Mouse (Mus musculus): ENCODE results near the gene Jun. TPM values are rescaled to one million over a fixed set of nuclear protein-coding genes. Genes with fewer than 3 reads are reported as not detected.

Gene Jun
- total RNA-seq, 4 experiments from 2014 or later: 127 to 531 (median 331) TPM

DNA sequence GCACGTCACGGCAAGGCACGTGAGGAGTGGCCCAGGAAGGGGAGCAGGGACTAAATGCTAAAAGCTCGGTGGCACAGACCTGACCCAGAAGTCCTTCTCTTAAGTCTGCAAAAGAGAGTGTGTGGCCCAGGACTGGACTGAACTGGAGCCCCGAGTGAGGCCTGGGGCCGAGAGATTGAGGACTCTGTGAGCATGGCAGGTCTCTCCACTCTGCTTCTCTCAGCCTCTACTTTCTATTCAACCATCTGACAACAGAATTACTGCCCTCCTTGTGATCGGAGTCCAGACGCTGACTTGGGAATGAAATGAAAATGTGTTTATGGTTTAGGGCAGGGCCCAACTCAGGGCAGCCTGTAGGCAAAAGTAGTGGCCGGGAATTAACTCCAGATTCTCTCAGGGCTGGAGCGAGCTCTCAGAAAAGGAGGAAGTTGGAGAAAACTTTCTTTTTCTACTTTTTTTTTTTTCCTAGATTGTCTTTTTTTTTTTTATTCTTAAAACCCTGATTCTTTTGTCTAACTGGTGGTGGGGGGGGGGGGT, 21.3 kb upstream of the Jun start:
- DNase-seq: no peak

DNA sequence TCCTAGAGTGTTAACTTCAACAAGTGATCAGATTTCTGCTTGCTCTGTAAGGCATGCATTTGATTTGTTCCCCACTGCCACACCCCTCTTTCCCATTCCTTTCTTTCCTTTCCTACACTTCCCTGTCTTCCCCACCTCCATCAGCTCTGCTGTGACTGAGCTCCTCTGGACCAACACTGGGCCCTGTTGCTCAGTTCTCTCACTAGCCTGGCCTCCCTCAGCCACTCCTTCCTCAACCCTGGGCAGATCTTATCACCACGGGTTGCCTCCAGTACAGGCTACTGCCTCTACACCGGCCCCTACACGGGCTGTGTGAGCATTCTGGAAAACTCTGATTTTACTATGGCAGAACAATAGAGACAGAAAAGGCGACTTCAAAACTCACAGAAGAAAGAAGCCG, 18.4 kb upstream of the Jun start:
- no peak for DNase-seq

DNA sequence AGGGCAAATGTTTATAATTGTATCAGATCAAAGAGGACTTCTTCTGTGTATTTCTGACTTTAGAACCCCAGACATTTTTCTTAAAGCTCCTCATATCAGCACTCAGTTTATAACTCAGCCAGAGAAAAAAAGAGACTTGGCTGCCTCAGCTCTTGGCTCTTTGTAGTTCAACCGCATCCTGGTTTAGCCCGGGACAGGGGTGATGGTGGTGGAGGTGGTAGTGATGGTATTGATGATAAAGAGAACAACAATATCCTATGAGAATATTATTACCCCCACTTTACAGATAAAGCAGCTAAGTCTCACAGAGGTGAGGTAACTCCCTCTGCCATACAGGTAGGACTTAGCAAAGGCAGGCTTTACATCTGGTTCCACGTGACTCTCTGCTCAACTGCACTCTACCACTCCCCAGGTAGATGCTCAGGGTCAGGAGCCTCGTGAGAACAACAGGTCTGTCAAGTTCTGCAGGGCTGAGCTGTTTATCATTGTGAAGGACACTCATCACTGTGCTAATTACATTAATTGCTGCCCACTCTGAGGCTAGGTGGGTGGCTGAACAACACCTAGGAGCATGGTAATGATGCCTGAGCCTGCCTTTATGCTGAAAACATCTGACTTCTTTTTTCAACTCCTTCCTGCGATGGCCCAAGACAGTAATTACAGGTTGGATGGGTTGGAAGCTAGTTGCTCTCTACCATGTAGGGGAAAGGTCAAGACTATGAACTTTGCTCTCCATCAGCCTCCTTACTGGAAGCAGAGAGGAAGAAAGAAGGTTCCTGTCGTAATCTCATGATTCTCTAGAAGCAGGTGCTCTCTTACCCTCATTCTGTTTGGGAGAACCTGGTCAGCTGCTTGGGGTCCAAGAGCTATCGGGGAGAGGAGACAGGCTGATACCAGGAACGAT, 16.3 kb upstream of the Jun start:
- DNase-seq: no peak

DNA sequence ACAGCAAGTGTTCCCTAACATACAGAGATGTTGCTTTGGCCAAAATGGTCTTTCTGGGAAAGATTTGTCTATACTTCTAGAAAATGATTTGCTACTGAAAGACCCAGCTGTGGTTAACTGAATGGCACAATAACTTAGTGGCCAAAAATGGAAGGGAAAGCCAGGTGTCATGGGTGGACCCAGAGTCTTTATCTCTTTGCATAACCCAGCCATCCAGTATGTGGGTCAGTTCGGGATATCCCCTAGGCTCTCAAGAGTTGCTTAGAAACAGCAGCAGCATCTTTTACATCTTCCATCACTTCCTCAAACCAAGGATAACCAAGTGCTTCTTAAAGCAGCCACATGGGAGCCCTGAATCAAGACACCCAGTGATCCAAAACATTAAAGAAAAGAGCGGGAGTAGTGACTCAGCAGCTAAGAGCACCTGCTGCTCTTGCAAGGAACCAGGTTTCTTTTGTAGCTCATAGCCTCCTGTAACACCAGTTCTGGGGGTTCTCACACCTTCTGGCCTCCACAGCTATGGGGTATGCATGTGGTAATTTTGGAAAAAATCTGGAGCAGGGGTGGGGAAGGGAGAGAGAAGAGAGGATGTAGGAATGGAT, 11.7 kb upstream of the Jun start:
- DNase-seq: no peak

DNA sequence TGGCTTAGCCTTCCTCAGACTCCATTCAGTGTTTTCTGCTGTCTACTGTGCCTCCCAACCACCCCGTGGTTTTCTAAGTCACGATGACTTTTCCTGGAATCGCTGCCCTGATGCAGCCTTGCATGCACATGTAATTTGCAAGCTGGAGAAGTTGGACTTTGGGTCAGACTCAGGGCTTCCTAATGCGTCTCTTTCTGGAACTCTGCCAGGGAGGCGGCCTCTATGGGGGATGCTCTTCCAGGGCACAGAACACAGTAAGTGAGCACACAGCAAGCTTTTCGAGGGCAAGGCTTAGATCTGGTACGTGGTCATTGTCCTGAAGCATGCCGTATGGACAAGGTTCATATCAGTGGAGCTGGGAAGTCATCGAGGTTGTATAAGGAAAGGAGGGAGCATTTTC, 10.9 kb upstream of the Jun start:
- DNase-seq: no peak

DNA sequence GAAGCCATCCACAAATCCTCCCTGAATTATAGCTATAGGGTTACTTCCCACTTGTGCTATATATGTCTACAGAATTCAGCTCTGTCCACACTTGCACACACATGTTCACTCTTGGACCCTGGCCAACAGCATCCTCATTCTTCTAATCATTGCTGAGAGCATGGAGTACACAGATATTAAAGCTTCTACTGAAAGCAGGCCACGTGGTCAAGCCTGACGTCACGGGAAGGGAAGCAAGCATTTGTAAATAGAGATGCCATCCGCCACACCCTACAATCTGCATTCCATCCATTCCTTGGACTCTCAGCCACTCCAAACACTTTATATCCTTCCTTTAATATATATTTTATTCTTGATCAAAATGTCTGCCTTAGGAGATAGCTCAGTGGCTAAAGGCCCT, 5.2 kb upstream of the Jun start:
- no peak for DNase-seq

DNA sequence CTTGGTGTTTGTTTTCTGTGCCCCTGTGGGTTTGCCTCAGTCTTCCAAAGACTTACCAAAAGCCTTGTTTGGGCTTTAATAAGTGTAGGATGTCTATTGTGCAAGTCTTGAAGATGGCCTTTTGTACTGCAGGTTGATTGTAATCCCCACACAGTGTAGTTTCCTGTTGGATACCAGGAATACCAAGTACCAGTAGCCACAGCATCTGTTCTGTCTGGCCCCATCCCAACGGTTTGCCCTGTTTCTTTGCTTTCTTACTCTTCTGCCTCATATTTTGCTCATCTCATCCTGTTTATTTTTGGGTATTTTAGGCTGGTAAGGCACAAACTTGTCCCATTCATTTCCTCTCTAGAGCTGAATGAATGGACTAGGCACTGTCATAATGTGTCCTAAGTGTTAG, 3.3 kb upstream of the Jun start:
- no peak for DNase-seq

DNA sequence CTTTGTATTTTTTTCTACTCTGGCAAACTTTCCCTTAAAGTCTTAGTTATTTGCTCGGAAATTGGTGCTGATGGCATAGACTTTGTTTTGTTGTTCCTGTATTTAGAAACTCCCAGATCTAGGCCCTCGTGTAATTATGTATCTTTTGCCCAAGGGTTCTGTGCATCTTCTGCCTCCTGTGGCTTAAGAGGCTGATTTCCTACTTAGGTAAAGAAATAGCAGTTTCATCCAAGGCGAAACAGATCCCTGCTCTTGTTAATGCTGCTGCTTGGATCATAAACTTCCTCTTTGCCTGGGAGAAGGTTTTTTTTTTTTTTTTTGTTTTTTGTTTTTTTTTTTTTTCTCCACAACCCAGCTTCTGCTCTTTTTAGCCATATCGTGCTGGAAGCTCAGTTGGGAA, 2.3 kb upstream of the Jun start:
- DNase-seq: no peak

DNA sequence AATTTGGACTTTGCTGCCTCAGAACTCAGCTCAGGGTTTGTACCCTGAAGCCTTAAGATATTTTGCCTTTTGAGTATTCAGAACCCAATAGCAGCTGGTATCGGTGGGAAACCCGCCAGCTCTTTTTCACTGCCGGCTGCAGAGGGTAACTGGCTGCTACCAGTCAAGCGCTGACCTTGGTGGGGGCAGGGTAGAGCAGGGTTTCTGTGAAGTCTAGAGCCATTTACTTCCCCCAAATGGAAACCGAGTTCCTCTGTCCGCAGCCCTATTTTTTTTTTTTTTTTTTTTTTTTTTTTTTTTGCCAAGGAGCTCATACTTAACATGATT, 1.7 kb upstream of the Jun start:
- peak; percentile 87 for DNase-seq

DNA sequence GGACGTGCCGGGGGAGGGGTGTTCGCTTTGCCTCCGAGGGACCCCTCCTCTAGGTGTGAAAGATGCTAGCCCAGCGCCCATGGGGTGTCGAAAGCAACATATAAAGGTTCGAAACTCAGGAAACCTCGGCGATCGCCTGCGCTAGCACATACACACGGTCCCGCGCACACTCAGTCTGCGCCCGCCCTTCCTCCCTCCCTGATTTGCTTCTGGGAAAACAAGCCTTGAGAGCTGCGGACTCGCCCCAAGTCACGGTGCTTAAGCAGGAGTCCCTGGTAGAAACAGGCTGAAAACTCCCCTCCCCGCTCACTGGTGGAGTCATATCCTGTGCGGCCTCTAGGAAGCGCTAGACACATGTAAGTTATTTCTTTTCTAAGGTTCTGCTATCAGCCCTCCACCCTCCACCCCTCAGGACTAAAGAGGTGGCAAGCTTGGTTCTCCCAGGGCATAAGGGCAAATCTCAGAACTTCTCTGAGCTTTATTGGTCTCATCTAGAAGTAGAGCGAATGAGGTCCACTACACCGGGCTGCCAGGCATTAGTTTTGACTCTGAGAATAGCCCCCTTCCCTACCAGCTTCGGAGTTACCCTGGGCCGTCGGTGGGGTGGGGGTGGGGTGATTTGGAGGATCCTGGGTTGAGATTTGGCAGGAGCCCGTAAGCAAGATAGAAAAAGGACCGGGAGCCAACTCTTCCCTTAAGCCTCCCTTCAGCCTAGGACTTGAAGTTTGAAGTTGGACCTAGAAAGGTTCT, 1.2 kb upstream of the Jun start:
- peak; percentile 97 for DNase-seq

DNA sequence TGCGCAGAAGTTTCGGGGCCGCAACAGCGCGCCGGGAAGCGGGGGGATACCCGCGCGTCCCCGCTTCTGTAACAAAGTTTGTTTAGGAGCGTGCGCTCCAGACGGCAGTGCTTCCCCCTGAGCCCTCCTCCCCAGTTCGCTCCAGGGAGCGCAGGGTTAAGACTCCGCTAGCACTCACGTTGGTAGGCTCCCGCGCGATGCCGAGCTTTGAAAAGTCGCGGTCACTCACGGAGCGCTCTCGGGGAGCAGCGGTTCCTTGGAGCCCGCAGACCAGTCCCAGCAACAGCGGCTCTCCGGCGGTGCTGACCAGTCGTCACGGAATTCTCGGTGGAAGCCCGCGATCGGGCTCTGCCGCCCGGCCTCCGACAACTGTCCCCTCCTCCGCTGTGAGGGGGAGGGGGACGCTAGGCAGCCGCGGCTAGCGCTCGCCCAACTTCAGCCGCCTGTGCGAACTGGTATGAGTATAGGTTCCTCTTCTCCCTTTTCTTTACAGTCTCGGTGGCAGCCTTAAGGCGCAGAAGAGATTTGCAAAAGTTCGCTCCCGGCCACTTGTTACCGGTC, 631 bp downstream of the Jun start:
- peak; percentile 61 for DNase-seq

DNA sequence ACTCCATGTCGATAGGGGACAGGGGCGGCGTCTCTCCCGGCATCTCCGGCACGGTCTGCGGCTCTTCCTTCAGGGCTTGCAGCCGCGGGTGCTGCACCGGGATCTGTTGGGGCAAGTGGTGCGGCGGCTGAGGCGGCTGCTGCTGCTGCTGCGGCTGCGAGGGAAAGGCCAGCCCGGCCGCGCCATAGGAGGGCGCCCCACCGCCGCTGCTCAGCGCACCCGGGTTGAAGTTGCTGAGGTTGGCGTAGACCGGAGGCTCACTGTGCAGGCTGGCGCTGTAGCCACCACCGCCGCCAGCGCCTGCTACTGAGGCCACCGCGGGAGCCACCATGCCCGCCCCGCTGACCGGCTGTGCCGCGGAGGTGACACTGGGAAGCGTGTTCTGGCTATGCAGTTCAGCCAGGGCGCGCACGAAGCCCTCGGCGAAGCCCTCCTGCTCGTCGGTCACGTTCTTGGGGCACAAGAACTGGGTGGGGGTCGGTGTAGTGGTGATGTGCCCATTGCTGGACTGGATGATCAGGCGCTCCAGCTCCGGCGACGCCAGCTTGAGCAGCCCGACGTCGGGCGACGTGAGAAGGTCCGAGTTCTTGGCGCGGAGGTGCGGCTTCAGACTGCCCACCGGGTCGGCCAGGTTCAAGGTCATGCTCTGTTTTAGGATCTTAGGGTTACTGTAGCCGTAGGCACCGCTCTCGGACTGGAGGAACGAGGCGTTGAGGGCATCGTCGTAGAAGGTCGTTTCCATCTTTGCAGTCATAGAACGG, 1.3 kb downstream of the Jun start:
- DNase-seq: peak; percentile 59

DNA sequence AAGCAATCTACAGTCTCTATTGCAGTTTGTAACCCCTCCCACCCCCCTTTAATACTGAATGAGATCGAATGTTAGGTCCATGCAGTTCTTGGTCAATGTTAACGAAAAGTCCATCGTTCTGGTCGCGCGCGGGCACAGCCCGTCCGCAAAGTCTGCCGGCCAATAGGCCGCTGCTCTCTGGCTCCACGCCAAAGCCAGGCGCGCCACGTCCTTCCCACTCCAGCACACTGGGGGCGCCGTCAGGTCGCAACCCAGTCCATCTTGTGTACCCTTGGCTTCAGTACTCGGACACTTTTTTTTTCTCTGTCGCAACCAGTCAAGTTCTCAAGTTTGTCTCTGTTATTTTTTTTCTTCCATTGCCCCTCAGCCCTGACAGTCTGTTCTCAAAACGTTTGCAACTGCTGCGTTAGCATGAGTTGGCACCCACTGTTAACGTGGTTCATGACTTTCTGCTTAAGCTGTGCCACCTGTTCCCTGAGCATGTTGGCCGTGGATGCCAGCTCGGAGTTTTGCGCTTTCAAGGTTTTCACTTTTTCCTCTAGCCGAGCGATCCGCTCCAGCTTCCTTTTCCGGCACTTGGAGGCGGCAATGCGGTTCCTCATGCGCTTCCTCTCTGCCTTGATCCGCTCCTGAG, 2.0 kb downstream of the Jun start:
- DNase-seq: peak; percentile 85

DNA sequence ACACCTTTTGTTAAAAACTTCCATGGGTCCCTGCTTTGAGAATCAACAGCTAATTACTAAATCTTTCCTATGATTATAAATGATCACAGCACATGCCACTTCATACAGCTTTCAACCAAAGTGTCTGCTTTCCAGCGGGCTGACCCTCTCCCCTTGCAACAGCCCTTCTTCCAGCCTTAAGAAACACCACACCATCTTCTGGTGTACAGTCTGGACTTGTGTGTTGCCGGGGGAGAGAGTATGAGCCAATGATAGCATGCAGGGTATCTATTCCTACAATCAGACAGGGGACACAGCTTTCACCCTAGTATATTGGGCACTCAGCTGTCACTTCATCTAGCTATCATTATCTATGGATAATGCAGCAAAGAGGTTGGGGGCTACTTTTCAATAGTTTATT, 2.9 kb downstream of the Jun start:
- no peak for DNase-seq

DNA sequence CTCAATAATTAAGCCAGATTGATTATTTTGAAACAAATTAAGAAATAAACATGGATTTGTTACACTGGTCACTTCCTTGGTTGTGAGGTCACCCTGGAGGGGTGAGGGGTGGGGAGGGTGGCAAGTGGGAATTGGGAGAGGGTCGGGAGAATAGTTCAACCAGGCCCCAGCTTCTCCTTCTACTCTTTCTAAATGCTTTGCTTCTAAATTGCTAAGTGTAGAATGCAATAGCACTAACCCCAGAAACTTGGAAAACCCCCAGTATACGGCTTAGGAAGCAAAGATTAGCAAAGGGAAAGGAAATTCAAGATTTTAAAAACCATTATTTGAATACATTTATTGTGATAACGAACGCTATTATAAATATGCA, 3.3 kb downstream of the Jun start:
- DNase-seq: no peak

DNA sequence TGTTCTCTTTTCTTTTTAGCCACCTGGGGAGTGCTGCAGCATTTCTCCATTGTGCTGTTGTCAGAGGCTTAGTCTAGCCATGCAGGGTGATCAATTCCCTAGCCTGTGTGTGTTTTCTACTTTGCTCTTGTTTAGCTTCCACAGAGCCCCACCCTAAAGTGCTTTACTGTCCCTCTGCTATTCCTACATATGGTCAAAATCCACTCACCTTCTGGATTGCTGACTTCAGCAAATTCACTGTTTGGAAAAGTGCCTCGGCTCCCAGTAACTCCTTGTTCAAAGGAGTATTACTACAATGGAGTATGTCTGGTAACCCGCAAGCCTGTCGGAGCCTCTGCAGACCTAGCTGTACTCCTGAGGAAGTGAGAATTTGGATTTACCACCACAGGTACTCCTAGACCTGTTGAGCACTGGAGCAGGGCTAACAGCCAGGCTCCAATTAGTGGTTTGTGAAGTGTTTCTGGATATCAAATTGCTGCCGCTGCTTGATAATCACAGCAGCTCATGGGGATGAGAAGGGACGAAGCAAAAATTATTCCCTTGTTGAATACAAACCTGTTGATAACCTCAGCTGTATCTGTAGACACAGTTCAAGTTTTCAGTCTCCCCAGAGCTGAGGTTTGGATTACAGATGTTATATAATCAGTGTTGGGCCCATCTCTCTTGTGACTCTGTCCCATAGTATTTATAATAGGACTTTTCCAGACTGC, 3.8 kb downstream of the Jun start:
- no peak for DNase-seq

DNA sequence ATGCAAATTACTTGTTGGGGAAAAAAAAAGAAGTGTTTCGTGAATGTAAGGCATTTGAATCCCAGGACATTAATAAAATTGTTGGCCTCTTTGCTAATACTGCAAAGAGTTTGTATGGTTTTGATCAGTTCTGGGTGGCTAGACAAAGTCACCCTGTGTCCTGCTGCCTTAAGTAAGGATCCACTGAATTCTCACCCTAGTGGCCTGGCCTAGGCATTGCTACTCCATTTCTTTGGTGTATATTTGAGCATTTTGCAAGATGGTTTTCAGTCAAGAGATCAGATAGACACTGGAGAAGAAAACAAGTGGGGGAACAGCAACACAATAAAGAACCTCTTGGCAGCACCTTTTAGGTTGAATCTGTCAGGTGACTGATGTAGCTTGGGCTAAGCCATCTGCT, 6.9 kb downstream of the Jun start:
- no peak for DNase-seq

DNA sequence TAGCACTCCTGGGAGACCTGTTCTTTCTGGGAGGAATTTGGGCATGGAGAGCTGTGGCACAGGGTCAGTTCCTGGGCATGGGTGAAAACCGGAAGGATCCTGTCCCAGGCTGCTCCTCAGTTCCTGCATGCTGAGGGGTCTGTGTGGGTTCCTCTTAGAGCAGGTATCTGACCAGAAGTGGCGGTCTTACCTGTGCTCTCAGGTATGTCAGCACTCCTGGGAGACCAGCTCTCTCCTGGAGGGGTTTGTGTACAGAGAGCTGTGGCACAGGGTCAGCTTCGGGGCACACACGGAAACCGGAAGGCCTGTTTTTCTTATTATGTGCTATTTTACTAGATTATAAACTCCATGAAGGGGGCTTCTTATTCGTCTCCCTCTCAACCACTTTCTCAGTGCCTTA, 7.3 kb downstream of the Jun start:
- no peak for DNase-seq

DNA sequence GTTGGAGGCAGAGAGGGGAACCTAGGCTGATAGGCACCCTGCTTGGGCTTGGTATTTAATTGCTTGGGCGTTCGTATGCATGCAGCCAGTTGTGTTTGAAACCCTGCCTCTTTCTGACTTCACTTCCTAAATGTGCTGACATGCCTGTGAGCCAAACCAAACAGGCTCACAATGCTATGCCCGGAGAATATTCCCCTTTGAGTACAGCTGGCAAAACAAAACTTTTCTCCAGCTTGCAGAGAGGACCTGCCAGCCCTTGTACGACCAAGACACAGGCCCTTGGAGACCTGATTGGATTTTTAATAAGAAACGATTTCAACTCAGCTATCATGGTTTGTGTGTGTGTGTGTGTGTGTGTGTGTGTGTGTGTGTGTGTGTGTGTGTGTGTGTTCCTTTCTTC, 14.0 kb downstream of the Jun start:
- DNase-seq: no peak

DNA sequence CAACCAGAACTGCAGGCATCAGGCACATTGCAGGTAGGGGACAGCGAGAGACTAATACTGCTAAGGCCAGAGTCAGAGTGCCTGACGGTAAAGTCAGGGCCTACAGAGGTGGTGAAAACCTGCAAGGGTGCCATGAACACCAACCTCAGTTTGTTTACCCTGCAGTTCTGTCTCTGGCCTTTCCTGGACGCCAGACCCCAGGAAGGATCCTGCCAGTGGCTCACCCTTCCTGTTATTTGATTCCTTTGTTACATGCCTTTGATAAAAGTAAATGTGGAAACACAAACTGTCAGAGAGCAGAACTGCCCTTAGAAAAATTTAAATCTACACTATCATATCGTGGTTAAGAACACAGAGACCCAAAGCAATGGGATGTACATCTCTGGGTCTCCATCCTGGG, 20.9 kb downstream of the Jun start:
- DNase-seq: no peak
